Mouse (Mus musculus): ENCODE results near the gene Slc39a11. TPM values are rescaled to one million over a fixed set of nuclear protein-coding genes. Genes with fewer than 3 reads are reported as not detected.
A peak's percentile ranks its signal among the peaks of the same experiment; 100 is the strongest.

Gene Slc39a11
- polyA plus RNA-seq, 1 experiment from 2014 or later: 38.5 TPM

GRCm38 (mm10) chr11:113654105-113654504 lies 4.2 kb upstream of the Slc39a11 start:
- Histone ChIP-seq H3K27ac (ENCODE audit: low read length) (no peak overlapping the region), H3K4me3 (ENCODE audit: low read depth, low read length) (no peak overlapping the region), H3K9me3 (replicated peaks; ENCODE audit: control insufficient read depth, low read length, poor library complexity, severe bottlenecking) (no peaks in the 10 kb centered on the region), H3K4me2 (ENCODE audit: low read length) (no peak overlapping the region), H3K9ac (ENCODE audit: low read depth, low read length) (no peak overlapping the region), H3K27me3 (ENCODE audit: control insufficient read depth, insufficient read depth, low read depth, low read length) (no peaks in the 10 kb centered on the region), H3K4me1 (ENCODE audit: control insufficient read depth, insufficient read depth, low read length) (peaks cover 9% of the 10 kb centered on the region), H3K36me3 (ENCODE audit: control insufficient read depth, insufficient read depth, low read length) (peaks cover 51% of the 10 kb centered on the region)
- ATAC-seq: no peak
- WGBS: 96% methylated on average over 15 of the region's 15 CpGs

GRCm38 (mm10) chr11:113652516-113652915 lies 2.6 kb upstream of the Slc39a11 start:
- Histone ChIP-seq H3K9ac (ENCODE audit: low read depth, low read length) (no peak overlapping the region), H3K9me3 (replicated peaks; ENCODE audit: control insufficient read depth, low read length, poor library complexity, severe bottlenecking) (no peaks in the 10 kb centered on the region), H3K4me3 (ENCODE audit: low read depth, low read length) (no peak overlapping the region), H3K27me3 (ENCODE audit: control insufficient read depth, insufficient read depth, low read depth, low read length) (no peaks in the 10 kb centered on the region), H3K4me2 (ENCODE audit: low read length) (no peak overlapping the region), H3K36me3 (ENCODE audit: control insufficient read depth, insufficient read depth, low read length) (peaks cover 42% of the 10 kb centered on the region), H3K27ac (ENCODE audit: low read length) (no peak overlapping the region), H3K4me1 (ENCODE audit: control insufficient read depth, insufficient read depth, low read length) (peaks cover 14% of the 10 kb centered on the region)
- 88% methylated on average over 6 of the region's 6 CpGs for WGBS
- ATAC-seq: no peak

DNA sequence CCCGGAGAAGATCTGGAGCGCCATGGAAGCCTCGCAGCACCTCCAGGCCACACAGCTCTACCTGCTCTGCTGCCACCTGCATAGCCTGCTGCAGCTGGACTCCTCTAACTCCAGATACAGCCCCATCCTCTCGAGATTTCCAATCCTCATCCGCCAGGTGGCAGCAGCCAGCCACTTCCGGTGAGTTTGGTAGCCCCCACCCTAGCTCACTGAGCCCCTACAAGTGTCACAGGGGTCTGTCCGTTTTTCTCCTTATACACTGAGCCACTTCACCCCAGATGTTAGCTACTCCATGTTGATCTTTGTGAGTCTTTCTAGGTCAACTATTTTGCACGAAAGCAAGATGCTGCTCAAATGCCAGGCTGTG lies 2.0 kb upstream of the Slc39a11 start:
- WGBS: 39% methylated on average over 8 of the region's 8 CpGs
- Histone ChIP-seq H3K36me3 (ENCODE audit: control insufficient read depth, insufficient read depth, low read length) (peaks cover 39% of the 10 kb centered on the region), H3K4me2 (ENCODE audit: low read length) (no peak overlapping the region), H3K4me1 (ENCODE audit: control insufficient read depth, insufficient read depth, low read length) (peaks cover 14% of the 10 kb centered on the region), H3K27me3 (ENCODE audit: control insufficient read depth, insufficient read depth, low read depth, low read length) (no peaks in the 10 kb centered on the region), H3K4me3 (ENCODE audit: low read depth, low read length) (no peak overlapping the region), H3K27ac (ENCODE audit: low read length) (no peak overlapping the region), H3K9ac (ENCODE audit: low read depth, low read length) (no peak overlapping the region), H3K9me3 (replicated peaks; ENCODE audit: control insufficient read depth, low read length, poor library complexity, severe bottlenecking) (no peaks in the 10 kb centered on the region)
- 0 out of 2 replicates have a peak, but pooled peaks have one; percentile 30 for ATAC-seq

DNA sequence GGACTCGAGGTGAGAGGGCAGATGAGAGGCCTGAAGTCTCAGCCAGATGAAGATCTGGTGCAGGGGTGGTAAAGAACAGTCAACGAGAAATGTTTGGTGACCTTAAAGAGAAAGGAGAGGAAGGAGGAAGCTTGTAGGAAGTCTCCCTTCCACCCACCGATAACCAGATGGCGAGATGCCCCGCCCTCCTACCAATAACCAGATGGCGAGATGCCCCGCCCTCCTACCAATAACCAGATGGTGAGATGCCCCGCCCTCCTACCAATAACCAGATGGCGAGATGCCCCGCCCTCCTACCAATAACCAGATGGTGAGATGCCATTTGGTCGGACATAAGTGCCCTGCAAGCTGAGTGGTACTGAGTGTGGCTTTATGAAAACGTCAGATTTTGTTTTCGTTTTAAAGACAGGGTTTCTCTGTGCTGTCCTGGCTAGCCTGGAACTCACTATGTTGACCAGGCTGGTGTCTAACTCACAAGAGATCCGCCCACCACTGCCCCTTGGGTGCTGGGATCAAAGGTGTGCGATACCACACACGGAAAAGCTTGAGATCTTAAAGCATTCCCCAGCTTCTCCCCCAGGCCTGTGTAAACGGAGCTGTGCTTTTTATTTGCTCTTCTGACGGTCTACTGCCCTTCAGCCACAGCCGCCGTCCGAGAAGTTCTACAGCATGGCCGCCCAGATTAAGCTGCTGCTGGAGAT lies 1.5 kb upstream of the Slc39a11 start:
- peaks cover 14% of the 10 kb centered on the region for H3K4me1 ChIP-seq (ENCODE audit: control insufficient read depth, insufficient read depth, low read length)
- ATAC-seq: no peak
- H3K27me3 ChIP-seq (ENCODE audit: control insufficient read depth, insufficient read depth, low read depth, low read length): no peaks in the 10 kb centered on the region
- no peak overlapping the region for H3K4me3 ChIP-seq (ENCODE audit: low read depth, low read length)
- H3K9ac ChIP-seq (ENCODE audit: low read depth, low read length): no peak overlapping the region
- H3K27ac ChIP-seq (ENCODE audit: low read length): no peak overlapping the region
- 71% methylated on average over 22 of the region's 22 CpGs for WGBS
- no peaks in the 10 kb centered on the region for H3K9me3 ChIP-seq (replicated peaks; ENCODE audit: control insufficient read depth, low read length, poor library complexity, severe bottlenecking)
- peak overlapping the region; percentile 69; the same call in 1 of the 2 replicates for H3K4me2 ChIP-seq (ENCODE audit: low read length)
- peaks cover 34% of the 10 kb centered on the region for H3K36me3 ChIP-seq (ENCODE audit: control insufficient read depth, insufficient read depth, low read length)

DNA sequence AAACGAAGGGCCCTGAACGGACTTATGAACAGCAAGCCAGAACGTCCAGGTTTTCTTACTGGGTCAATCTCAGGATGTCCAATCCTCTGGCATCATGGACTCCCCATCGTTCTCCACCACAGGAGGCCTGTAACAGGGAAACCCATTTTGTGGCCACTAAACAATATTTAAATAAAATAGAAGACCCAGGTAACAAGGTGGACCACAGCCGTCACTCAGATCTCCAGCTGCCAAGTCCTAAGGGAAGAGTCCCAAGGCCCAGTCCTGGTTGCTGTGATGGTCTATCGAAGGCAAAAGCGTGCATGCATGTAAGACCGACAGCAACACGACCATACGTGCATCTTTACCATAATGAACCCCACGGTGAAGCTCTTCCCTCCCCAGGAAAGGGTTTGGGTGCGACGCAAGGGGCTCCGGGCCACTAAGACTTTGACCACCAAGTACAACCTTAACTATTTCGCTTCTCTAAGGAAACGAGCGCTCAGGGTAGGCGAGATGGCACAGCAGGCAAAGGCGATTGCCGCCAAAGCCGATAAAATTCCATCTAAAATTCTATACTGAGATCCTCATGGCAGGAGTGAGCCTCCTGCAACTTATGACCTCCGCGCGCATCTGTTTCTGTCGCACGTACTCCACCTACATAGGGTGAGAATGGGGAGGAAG lies 1.1 kb downstream of the Slc39a11 start, which contains the start of gene Cog1:
Gene Cog1, plus strand, starts transcription at position 480 of the 663 bp plus-strand sequence.
- Histone ChIP-seq H3K36me3 (ENCODE audit: control insufficient read depth, insufficient read depth, low read length) (peaks cover 10% of the 10 kb centered on the region), H3K27ac (ENCODE audit: low read length) (peak within 1 kb of the TSS; percentile 90), H3K9me3 (replicated peaks; ENCODE audit: control insufficient read depth, low read length, poor library complexity, severe bottlenecking) (no peaks in the 10 kb centered on the region), H3K27me3 (ENCODE audit: control insufficient read depth, insufficient read depth, low read depth, low read length) (no peaks in the 10 kb centered on the region), H3K4me2 (ENCODE audit: low read length) (peak within 1 kb of the TSS; percentile 69), H3K4me1 (ENCODE audit: control insufficient read depth, insufficient read depth, low read length) (peaks cover 14% of the 10 kb centered on the region), H3K9ac (ENCODE audit: low read depth, low read length) (peak within 1 kb of the TSS; percentile 95), H3K4me3 (ENCODE audit: low read depth, low read length) (peak within 1 kb of the TSS; percentile 90)
- ATAC-seq: no peak
- WGBS: 42% methylated on average over 26 of the region's 26 CpGs

DNA sequence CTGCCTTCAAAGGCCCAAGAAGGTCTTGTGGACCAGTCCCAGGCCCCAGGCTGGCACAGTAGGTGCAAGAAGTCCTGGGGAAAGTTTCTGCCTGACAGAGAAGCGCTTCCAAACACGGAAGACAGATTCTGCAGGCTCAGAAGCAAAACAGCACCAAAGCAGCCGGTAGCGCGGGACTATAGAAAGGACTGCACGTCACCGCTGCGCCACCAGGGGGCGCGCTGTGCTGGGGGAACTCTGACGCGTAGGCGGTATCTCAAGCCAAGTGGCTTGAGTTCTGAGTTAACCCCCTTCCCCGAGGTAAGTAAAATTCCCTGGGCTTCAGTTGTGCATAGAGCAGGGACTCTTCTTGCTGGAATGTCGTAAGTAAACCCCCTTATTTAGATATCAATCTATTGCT lies 1.7 kb downstream of the Slc39a11 start:
- H3K27me3 ChIP-seq (ENCODE audit: control insufficient read depth, insufficient read depth, low read depth, low read length): no peaks in the 10 kb centered on the region
- H3K9ac ChIP-seq (ENCODE audit: low read depth, low read length): no peak overlapping the region
- H3K4me3 ChIP-seq (ENCODE audit: low read depth, low read length): no peak overlapping the region
- 4% methylated on average over 15 of the region's 15 CpGs for WGBS
- ATAC-seq: no peak
- H3K9me3 ChIP-seq (replicated peaks; ENCODE audit: control insufficient read depth, low read length, poor library complexity, severe bottlenecking): no peaks in the 10 kb centered on the region
- no peak overlapping the region for H3K27ac ChIP-seq (ENCODE audit: low read length)
- H3K36me3 ChIP-seq (ENCODE audit: control insufficient read depth, insufficient read depth, low read length): peaks cover 4% of the 10 kb centered on the region; the same call in 1 of the 2 replicates
- H3K4me1 ChIP-seq (ENCODE audit: control insufficient read depth, insufficient read depth, low read length): peaks cover 14% of the 10 kb centered on the region
- no peak overlapping the region for H3K4me2 ChIP-seq (ENCODE audit: low read length)

DNA sequence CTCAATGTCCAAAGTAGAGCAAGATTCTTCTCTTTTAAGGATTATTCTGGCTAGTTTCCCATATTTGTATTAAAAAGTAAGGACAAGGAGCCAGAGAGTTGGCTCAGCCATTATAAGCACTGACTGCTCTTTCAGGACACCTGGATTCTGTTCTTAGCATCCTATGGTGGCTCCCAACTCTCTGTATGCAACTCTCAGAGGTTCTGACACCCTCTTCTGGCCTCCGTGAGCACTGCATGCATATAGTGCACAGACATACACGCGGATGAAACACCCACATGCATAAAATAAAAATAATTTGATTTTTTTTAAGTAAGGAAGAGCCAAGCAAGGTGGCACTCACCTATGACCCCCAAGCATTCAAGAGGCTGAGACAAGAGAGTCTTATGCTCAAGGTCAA lies 4.7 kb downstream of the Slc39a11 start:
- no peak overlapping the region for H3K4me3 ChIP-seq (ENCODE audit: low read depth, low read length)
- WGBS: 86% methylated on average over 3 of the region's 3 CpGs
- no peaks in the 10 kb centered on the region for H3K36me3 ChIP-seq (ENCODE audit: control insufficient read depth, insufficient read depth, low read length)
- peaks cover 5% of the 10 kb centered on the region for H3K4me1 ChIP-seq (ENCODE audit: control insufficient read depth, insufficient read depth, low read length)
- no peaks in the 10 kb centered on the region for H3K27me3 ChIP-seq (ENCODE audit: control insufficient read depth, insufficient read depth, low read depth, low read length)
- no peaks in the 10 kb centered on the region for H3K9me3 ChIP-seq (replicated peaks; ENCODE audit: control insufficient read depth, low read length, poor library complexity, severe bottlenecking)
- H3K4me2 ChIP-seq (ENCODE audit: low read length): no peak overlapping the region
- ATAC-seq: no peak
- no peak overlapping the region for H3K9ac ChIP-seq (ENCODE audit: low read depth, low read length)
- no peak overlapping the region for H3K27ac ChIP-seq (ENCODE audit: low read length)

DNA sequence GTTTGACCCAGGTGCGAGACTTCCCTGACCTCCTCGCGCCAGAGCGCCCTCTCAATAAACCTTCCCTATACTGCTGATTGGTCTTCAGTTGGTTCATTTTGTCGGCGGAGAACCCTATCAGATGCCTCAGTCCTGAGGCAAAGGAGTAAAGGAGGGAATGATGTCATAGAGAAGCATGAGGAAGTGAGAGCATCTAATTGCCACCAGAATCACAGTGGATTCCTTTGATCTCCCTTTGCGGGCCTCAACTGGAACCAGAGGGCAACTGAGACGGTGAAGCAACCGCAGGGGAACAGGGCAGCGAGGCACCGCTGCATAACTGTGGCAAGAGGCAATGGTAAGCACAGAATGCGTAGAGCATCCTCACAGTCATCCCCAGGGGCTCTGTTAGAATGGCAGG lies 11.2 kb downstream of the Slc39a11 start:
- no peaks in the 10 kb centered on the region for H3K27me3 ChIP-seq (ENCODE audit: control insufficient read depth, insufficient read depth, low read depth, low read length)
- no peaks in the 10 kb centered on the region for H3K4me1 ChIP-seq (ENCODE audit: control insufficient read depth, insufficient read depth, low read length)
- H3K36me3 ChIP-seq (ENCODE audit: control insufficient read depth, insufficient read depth, low read length): no peaks in the 10 kb centered on the region
- H3K27ac ChIP-seq (ENCODE audit: low read length): no peak overlapping the region
- H3K9me3 ChIP-seq (replicated peaks; ENCODE audit: control insufficient read depth, low read length, poor library complexity, severe bottlenecking): no peaks in the 10 kb centered on the region; the same call in 1 of the 2 replicates
- 93% methylated on average over 12 of the region's 12 CpGs for WGBS
- no peak overlapping the region for H3K9ac ChIP-seq (ENCODE audit: low read depth, low read length)
- no peak overlapping the region for H3K4me2 ChIP-seq (ENCODE audit: low read length)
- no peak for ATAC-seq
- no peak overlapping the region for H3K4me3 ChIP-seq (ENCODE audit: low read depth, low read length)

- Histone ChIP-seq H3K36me3 (ENCODE audit: control insufficient read depth, insufficient read depth, low read length) (no peaks in the 10 kb centered on the region), H3K27me3 (ENCODE audit: control insufficient read depth, insufficient read depth, low read depth, low read length) (no peaks in the 10 kb centered on the region), H3K4me2 (ENCODE audit: low read length) (no peak overlapping the region), H3K4me3 (ENCODE audit: low read depth, low read length) (no peak overlapping the region), H3K9ac (ENCODE audit: low read depth, low read length) (no peak overlapping the region), H3K9me3 (replicated peaks; ENCODE audit: control insufficient read depth, low read length, poor library complexity, severe bottlenecking) (no peaks in the 10 kb centered on the region; the same call in 1 of the 2 replicates), H3K4me1 (ENCODE audit: control insufficient read depth, insufficient read depth, low read length) (no peaks in the 10 kb centered on the region), H3K27ac (ENCODE audit: low read length) (no peak overlapping the region)
- 62% methylated on average over 10 of the region's 10 CpGs for WGBS
- ATAC-seq: no peak
Observed at GRCm38 (mm10) chr11:113634699-113635121, 15.2 kb downstream of the Slc39a11 start.

Data from midbrain, embryonic 16.5 days (tissue).